Mouse (Mus musculus) lung, adult 18-20 months (tissue): Measurements from ENCODE around the gene Eps8l1.
A peak's percentile ranks its signal among the peaks of the same experiment; 100 is the strongest.

Experiments
- DNase-seq, 2 experiments: peaks; one replicate each; pipeline ENCODE4 v3.0.0; 2022; ENCODE audit warnings: mixed read lengths in 2 of 2

Gene Eps8l1

DNA sequence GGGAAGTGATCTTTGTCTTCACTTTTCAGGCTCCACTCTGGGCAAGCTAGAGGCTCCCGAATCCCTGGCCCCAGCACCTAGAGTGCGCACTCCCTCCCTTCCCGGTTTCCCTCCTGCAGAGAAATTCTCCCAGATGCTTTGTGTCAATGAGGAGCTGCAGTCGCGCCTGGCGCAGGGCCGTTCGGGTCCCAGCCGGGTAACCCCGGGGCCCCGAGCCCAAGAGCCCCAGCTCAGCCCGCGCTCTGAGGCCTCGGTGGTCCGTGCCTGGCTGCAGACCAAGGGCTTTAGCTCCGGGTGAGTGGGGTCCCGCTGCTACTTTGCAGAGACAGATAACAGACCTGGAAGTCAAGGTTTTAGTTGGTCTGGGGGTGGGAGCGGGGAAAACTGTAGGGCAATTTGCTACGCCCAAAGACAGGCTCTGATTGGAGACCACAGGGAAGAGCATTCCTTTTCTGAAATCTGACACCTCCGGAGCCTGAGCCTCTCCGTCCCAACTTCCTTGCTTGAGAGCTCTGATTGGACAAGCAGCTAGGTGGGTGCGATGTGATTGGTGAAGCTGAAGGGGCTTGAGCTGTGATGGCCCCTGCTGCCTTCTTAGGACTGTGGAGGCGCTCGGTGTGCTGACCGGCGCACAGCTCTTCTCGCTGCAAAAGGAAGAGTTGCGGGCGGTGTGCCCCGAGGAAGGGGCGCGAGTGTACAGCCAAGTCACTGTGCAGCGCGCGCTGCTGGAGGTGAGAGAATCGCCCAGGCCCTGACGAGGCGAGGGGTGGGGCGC is 17.7 kb downstream of the Eps8l1 start:
- peak; percentile 84 to 85 for DNase-seq

DNA sequence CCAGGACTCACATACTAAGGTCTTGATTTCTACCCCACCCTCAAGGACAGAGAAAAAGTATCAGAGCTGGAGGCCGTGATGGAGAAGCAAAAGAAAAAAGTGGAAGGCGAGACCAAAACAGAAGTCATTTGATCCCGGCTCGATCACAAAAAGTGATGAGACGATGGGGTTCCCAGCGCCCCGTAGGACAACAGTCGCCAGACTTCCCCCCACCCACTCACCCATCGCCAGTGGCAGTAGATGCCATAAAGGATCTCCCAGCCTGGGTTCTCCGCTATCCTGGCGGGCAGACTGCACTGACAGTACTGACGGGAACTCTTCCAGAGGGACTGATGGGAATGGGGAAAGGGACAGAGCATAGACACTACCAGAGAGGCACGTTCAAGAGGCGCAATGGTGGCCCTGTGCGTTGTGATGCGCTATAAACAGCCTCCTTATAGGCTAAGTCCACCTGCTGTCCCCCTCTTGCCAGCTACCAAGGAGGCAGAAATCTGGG is 18.4 kb downstream of the Eps8l1 start:
- no peak for DNase-seq

- DNase-seq = peak in 1 of 2 experiments; percentile 46
These were observed 19.2 kb downstream of the Eps8l1 start for GRCm38 (mm10) chr7:4479674-4480073.

GRCm38 (mm10) chr7:4482281-4482680 is 21.8 kb downstream of the Eps8l1 start:
- DNase-seq = no peak

DNA sequence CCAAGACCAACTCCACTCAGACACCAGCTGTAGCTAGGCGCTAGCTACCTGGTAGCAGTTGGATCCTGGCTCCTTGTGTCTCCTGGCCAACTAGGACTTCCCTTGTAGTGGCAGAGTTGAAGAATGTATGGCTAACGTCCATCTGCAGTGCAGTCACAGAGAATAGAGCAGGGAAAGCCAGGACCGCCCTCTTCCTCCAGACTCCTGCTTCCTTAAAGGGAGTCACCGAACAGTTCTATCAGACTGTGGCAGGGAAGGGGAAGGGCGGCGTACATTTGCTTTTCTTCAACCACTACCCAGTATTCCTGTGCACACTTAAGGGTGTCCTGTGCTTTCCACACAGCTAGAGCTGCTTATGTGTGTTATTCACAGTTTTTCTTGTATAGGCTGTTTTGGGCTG is 30.8 kb downstream of the Eps8l1 start:
- DNase-seq = peak; percentile 53 to 61

DNA sequence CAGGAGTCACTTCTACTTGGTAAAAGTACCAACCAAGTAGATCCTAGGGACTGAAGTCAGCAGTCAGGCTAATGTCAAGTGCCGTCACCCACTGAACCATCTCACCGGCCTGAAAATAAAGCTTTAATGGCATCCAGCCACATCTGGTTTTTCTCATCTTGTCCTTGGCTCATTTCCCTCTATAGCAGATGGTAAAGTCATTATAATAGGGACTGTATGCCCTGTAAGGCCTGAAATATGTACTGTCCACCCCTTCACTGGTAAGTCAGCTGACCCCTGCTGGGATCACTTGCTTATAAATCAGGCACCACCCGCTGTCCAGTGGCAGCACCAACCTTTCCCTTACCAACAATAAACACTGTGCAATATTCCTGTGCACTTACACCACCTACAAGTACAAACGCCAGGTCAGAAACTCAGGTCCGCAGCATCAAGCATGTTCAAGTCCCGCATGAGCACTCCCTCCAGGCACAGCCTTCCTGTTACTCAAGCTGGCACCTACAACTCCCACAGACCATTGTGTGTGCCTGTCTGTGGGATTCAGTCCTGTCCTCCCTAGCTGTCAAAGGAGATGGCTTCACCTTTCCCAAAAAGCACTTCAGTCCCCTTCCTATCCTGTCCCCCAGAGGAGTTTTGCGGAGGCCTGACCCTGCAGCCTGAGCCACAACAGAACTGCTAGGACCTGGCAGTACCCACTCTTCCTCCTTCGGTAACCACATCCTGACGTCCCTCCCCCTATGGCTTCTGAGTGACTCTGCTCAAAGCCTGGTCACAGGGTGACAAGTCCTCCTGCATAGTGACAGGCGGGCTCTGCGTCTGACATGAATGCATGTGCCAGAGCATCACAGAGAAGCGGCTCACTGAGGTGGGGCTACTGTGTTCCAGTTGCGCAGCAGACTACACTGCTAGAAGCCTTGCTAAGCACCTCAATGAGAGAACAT is 32.1 kb downstream of the Eps8l1 start:
- DNase-seq = peak in 1 of 2 experiments; percentile 24

DNA sequence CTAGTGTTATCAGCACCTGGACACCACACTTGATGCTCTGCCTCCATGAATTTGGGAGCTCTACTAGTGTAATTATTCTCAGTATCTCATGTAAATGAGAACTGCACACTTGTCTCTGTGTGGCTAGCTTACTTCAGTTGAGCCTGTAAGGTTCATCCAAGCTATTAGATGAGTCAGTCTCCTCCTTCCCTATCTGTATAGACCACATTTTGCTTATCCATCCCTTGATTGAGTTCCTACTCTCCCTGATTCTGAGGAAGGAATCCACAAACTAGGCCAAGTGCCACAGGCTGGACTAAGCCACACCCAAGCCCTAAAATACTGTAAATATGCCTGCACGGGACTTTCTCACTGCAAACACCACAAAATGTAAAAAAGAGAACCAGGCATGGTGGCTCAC is 33.5 kb downstream of the Eps8l1 start:
- DNase-seq = no peak

- no peak for DNase-seq
These were observed 36.0 kb downstream of the Eps8l1 start for GRCm38 (mm10) chr7:4496468-4496867.

GRCm38 (mm10) chr7:4497271-4497903 is 36.9 kb downstream of the Eps8l1 start:
- no peak for DNase-seq

DNA sequence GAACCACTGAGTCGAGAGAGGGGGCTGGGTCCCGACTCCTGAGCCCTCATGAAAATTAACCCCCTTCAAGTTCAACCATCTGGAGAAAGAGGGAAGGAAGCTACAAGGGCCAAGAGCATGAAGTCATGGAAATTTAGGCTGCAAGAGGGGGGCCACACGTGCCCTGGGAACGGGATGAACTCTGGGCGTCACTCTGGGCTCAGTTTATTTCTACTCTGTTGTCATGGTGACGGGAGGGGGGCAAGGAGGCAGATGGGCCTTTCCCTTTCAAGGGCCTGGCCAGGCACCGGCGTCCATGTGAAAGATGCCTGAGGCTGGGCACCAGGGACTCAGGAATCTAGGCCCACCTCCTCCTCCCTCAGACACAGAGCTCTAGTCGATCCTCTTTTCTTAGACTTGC is 37.8 kb downstream of the Eps8l1 start:
- DNase-seq = peak; percentile 81 to 85

GRCm38 (mm10) chr7:4499034-4499433 is 38.6 kb downstream of the Eps8l1 start:
- no peak for DNase-seq

GRCm38 (mm10) chr7:4500892-4501471 is 40.5 kb downstream of the Eps8l1 start:
- DNase-seq = peak; percentile 36 to 40

- DNase-seq = peak; percentile 95
These were observed 41.3 kb downstream of the Eps8l1 start, which contains the start of gene Ppp1r12c for GRCm38 (mm10) chr7:4501558-4502397. TSS of gene Ppp1r12c (minus strand) at chr7:4501680.

DNA sequence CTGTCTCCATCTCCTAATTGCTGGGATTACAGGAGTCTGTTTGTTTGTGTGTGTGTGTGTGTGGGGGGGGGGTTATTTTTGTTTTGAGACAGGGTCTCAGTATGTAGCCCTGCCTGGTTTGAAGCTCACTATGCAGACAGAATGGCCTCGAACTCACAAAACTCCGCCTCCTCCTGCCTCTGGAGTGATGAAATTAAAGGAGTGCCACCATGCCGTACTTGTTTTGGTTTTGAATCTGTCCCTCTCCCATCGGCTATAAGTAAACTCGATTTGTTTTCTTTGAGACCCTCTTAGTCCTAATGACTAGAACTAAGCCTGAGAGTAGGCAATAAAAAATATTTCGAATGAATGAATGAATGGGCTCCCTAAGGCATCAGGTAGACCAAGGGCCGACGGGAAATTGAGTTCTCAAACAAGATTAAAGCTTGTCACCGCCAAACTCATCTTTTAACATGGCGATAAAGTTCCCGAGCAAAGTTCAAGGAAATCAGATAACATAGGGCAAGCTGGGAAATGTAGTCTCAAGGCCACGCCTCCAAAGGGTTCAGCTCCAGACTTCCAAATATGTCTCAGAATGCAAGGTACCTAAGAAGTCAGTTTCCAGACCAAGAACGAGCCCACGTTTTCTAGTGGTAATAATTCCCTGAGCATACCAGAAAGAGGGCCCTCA is 42.1 kb downstream of the Eps8l1 start:
- DNase-seq = peak; percentile 53 to 68

DNA sequence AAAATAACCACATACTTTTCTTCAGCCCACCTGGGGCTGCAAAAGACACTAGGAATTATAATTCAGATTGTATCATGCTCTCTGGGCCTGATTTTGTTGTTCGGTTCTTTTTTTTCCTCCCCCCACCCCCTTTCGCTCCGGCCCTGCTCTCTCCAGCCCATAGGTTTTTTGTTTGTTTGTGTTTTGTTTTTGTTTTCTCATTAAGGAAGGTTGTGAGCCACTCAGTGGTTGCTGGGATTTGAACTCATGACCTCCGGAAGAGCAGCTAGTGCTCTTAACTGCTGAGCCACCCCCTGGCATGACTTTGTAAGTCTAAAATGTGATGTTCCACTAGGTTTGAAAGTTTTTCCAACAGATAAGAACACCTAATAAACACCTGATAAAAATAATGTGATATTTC is 42.6 kb downstream of the Eps8l1 start:
- no peak for DNase-seq

GRCm38 (mm10) chr7:4503858-4504257 is 43.4 kb downstream of the Eps8l1 start:
- DNase-seq = no peak

DNA sequence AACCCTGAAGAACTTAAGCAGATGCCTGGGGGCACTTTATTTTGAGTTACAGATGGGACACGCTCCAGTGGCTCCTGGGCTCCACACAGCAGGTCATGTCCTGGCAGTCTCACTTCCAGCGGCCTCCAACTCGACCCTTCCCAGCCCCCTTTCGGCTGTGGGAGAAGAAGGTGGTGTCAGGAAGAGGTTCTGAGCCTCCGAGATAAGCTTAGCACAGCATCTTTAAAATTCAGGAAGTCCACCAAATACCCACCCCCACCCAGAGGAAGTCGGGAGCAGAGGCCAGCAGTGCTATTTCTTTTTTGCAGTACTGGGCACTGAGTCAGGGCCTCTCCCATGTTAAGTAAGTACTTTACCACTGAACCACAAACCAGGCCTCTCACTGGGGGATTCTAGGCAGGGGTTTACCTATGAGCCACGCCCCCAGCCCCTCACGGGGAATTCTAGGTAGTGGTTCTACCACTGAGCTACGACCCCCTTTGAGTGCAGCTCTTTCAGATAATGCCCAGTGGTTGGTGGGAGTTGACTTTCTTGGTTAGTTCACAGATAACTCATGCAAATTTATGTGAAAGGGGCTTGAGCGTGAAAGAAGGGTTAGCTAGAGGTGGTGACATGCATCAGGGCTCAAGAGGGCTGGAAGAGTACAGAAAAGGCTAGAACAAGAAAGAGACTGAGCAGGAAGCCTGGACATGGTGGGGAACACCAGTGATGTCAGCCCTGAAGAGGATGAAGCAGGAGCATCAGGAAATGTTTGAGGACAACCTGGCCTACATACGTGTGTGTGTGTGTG is 44.4 kb downstream of the Eps8l1 start:
- no peak for DNase-seq

DNA sequence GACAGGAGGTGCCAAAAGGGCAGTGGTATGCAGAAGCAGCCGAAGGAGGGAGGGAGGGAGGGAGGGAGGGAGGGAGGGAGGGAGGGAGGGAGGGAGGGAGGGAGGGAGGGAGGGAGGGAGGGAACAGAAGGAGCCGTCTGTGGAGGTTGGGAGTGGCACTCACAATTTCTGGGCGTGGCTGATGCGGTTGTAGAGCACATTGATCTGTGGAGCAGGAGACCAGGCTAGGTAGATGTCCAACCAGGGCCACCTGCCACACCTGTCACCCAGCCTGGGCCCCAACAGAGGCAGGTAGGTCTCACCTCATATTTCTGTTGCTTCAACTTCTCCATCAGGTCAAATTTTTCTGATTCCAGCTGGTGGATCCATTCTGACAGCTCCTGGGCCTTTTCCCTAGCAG is 46.7 kb downstream of the Eps8l1 start:
- DNase-seq = no peak

GRCm38 (mm10) chr7:4508062-4508738 is 47.7 kb downstream of the Eps8l1 start:
- no peak for DNase-seq

GRCm38 (mm10) chr7:4508739-4509116 is 48.3 kb downstream of the Eps8l1 start:
- DNase-seq = no peak
